Comparison of ENCODE assay signal across 8 mouse cellular contexts in genomic region chrX:60890651-60891050, GRCm38 (mm10). TPM values are rescaled to one million over a fixed set of nuclear protein-coding genes. Genes with fewer than 3 reads are reported as not detected.
DNase-seq lines count a peak whose midpoint lies in the region; ATAC-seq lines count a peak whose summit lies in the region.
"Had no signal": no experiment of that assay in that cellular context is flagged by ENCODE, and none has a peak within 500 bp of the region (broad histone marks: within the 10 kb centered on the region; RNA-seq: fewer than 3 reads in every experiment).

No protein-coding gene starts in this region.

- no peak overlapping the region for H3K9ac ChIP-seq in lung, embryonic 16.5 days (ENCODE audit: low read length)
- H3K9ac ChIP-seq in forebrain, embryonic 13.5 days = peak overlapping the region; percentile 78
- H3K9ac ChIP-seq in intestine, embryonic 16.5 days (ENCODE audit: low read depth, low read length) = no peak overlapping the region
- H3K9ac ChIP-seq in stomach, embryonic 16.5 days (ENCODE audit: low read length) = no peak overlapping the region
- H3K9ac ChIP-seq: lung, embryonic 14.5 days had no signal

- ATAC-seq in lung, embryonic 16.5 days (ENCODE audit: low read depth) = no peak
- no peak for ATAC-seq in forebrain, embryonic 13.5 days
- no peak for ATAC-seq in intestine, embryonic 16.5 days
- ATAC-seq in stomach, embryonic 16.5 days (ENCODE audit: insufficient read depth, low FRiP score) = no peak

- H3K36me3 ChIP-seq in lung, embryonic 16.5 days (ENCODE audit: control insufficient read depth, insufficient read depth, low read length) = no peaks in the 10 kb centered on the region
- H3K36me3 ChIP-seq in forebrain, embryonic 13.5 days (ENCODE audit: poor library complexity, severe bottlenecking) = no peaks in the 10 kb centered on the region
- H3K36me3 ChIP-seq in intestine, embryonic 16.5 days (ENCODE audit: control insufficient read depth, insufficient read depth, low read length) = no peaks in the 10 kb centered on the region
- no peaks in the 10 kb centered on the region for H3K36me3 ChIP-seq in stomach, embryonic 16.5 days (ENCODE audit: control insufficient read depth, insufficient read depth, low read length)

- DNase-seq in lung, postnatal 10 days = no peak
- no peak for DNase-seq in right cerebral cortex, postnatal 4 days
- no peak for DNase-seq in yolk sac, embryonic 10.5 days (ENCODE audit: low spot score)
- DNase-seq: lung, embryonic 14.5 days had no signal

- H3K27me3 ChIP-seq in lung, embryonic 16.5 days (ENCODE audit: control insufficient read depth, insufficient read depth, low read depth, low read length) = peaks cover 55% of the 10 kb centered on the region
- H3K27me3 ChIP-seq in forebrain, embryonic 13.5 days = no peaks in the 10 kb centered on the region
- H3K27me3 ChIP-seq in intestine, embryonic 16.5 days (replicated peaks; ENCODE audit: control insufficient read depth, insufficient read depth, low read length) = peaks cover 41% of the 10 kb centered on the region
- peaks cover 50% of the 10 kb centered on the region for H3K27me3 ChIP-seq in stomach, embryonic 16.5 days (ENCODE audit: control insufficient read depth, insufficient read depth, low read length)

- H3K4me3 ChIP-seq in lung, embryonic 16.5 days (ENCODE audit: low read length) = peak overlapping the region; percentile 4; the same call in 1 of the 2 replicates
- peak overlapping the region; percentile 64 for H3K4me3 ChIP-seq in forebrain, embryonic 13.5 days
- peak overlapping the region; percentile 11; the same call in 1 of the 2 replicates for H3K4me3 ChIP-seq in intestine, embryonic 16.5 days (ENCODE audit: low read length)
- H3K4me3 ChIP-seq in stomach, embryonic 16.5 days (replicated peaks; ENCODE audit: low read length) = peak overlapping the region; percentile 14

- H3K9me3 ChIP-seq in lung, embryonic 16.5 days (ENCODE audit: control insufficient read depth, low read length) = no peaks in the 10 kb centered on the region
- no peaks in the 10 kb centered on the region for H3K9me3 ChIP-seq in forebrain, embryonic 13.5 days (replicated peaks)
- H3K9me3 ChIP-seq in intestine, embryonic 16.5 days (ENCODE audit: control insufficient read depth, low read length) = no peaks in the 10 kb centered on the region
- no peaks in the 10 kb centered on the region for H3K9me3 ChIP-seq in stomach, embryonic 16.5 days (replicated peaks; ENCODE audit: control insufficient read depth, low read length)

- no peak overlapping the region for H3K27ac ChIP-seq in lung, embryonic 16.5 days (ENCODE audit: low read length)
- no peak overlapping the region for H3K27ac ChIP-seq in forebrain, embryonic 13.5 days
- H3K27ac ChIP-seq in intestine, embryonic 16.5 days (ENCODE audit: low read length) = no peak overlapping the region
- no peak overlapping the region for H3K27ac ChIP-seq in stomach, embryonic 16.5 days (ENCODE audit: low read length)

- WGBS in lung, embryonic 16.5 days = 18% methylated on average over 18 of the region's 18 CpGs
- 20% methylated on average over 18 of the region's 18 CpGs for WGBS in forebrain, embryonic 13.5 days
- 10% methylated on average over 18 of the region's 18 CpGs for WGBS in intestine, embryonic 16.5 days
- WGBS in stomach, embryonic 16.5 days = 17% methylated on average over 18 of the region's 18 CpGs

- peaks cover 6% of the 10 kb centered on the region; the same call in 1 of the 2 replicates for H3K4me1 ChIP-seq in lung, embryonic 16.5 days (replicated peaks; ENCODE audit: control insufficient read depth, insufficient read depth, low read length)
- H3K4me1 ChIP-seq in forebrain, embryonic 13.5 days = peaks cover 2% of the 10 kb centered on the region; the same call in 1 of the 2 replicates
- no peaks in the 10 kb centered on the region; the same call in 1 of the 2 replicates for H3K4me1 ChIP-seq in intestine, embryonic 16.5 days (ENCODE audit: control insufficient read depth, insufficient read depth, low read length)
- no peaks in the 10 kb centered on the region for H3K4me1 ChIP-seq in stomach, embryonic 16.5 days (ENCODE audit: control insufficient read depth, insufficient read depth, low read length)

- no peak overlapping the region for H3K4me2 ChIP-seq in lung, embryonic 16.5 days (ENCODE audit: low read depth, low read length)
- peak overlapping the region; percentile 67 for H3K4me2 ChIP-seq in forebrain, embryonic 13.5 days
- 0 out of 2 replicates have a peak overlapping the region, but pooled peaks have one; percentile 6 for H3K4me2 ChIP-seq in intestine, embryonic 16.5 days (ENCODE audit: low read depth, low read length)
- H3K4me2 ChIP-seq in stomach, embryonic 16.5 days (ENCODE audit: low read depth, low read length) = no peak overlapping the region; the same call in 1 of the 2 replicates
- H3K4me2 ChIP-seq: lung, embryonic 14.5 days had no signal

RNA-seq across cellular contexts. Expression of gene Sox3, which starts 2.6 kb away (rescaled TPM):
- polyA plus RNA-seq in lung, embryonic 16.5 days (2015; fragmentation: Nextera tagmentation; extraction: Ambion mirVana) = not detected in 2 replicates
- 6.0 and 6.2 TPM in 2 replicates for polyA plus RNA-seq in forebrain, embryonic 13.5 days (2015; fragmentation: Nextera tagmentation; extraction: Ambion mirVana)
- polyA plus RNA-seq in intestine, embryonic 16.5 days (2015; fragmentation: Nextera tagmentation; extraction: Ambion mirVana) = not detected in 2 replicates
- polyA plus RNA-seq in stomach, embryonic 16.5 days (2015; fragmentation: Nextera tagmentation; extraction: Ambion mirVana) = not detected in 2 replicates
- polyA plus RNA-seq: lung, embryonic 14.5 days had no signal

Comparison
In these comparisons a context has a peak if more than half of its experiments do, and no peak if none do; other contexts are left out.
1. H3K4me2 ChIP-seq: peak in forebrain, embryonic 13.5 days (single experiment) and intestine, embryonic 16.5 days (single experiment); none in lung, embryonic 16.5 days (single experiment) and stomach, embryonic 16.5 days (single experiment).
2. H3K4me3 ChIP-seq: peak in every context shown above with its lines; median percentile 64 in forebrain, embryonic 13.5 days; 14 in stomach, embryonic 16.5 days; 11 in intestine, embryonic 16.5 days; 4 in lung, embryonic 16.5 days.